Mouse (Mus musculus): ENCODE measurements around the gene Pemt. TPM values are rescaled to one million over a fixed set of nuclear protein-coding genes. Genes with fewer than 3 reads are reported as not detected.

Pemt gene
- polyA plus RNA-seq, 1 experiment from 2014 or later, result 6.0 TPM

- no peak for ATAC-seq
- H3K36me3 ChIP-seq (ENCODE audit: insufficient read depth, low read length), result no peaks in the 10 kb centered on the region
- DNase-seq (ENCODE audit: low spot score), result no peak
- H3K9ac ChIP-seq (replicated peaks; ENCODE audit: low read depth), result no peak overlapping the region
- H3K27ac ChIP-seq (ENCODE audit: low read length), result no peak overlapping the region
- H3K4me2 ChIP-seq (replicated peaks; ENCODE audit: low read depth, low read length), result no peak overlapping the region
- 55% methylated on average over 9 of the region's 9 CpGs for WGBS
- H3K4me1 ChIP-seq (ENCODE audit: insufficient read depth, low read depth, low read length), result no peaks in the 10 kb centered on the region
- no peaks in the 10 kb centered on the region for H3K27me3 ChIP-seq (replicated peaks; ENCODE audit: insufficient read depth, low read length)
- H3K4me3 ChIP-seq (ENCODE audit: low read depth, low read length), result no peak overlapping the region
- TF ChIP-seq EP300 (IDR thresholded peaks at IDR 0.05), result no peak
- no peak for TF ChIP-seq CTCF (IDR thresholded peaks at IDR 0.05)
- H3K9me3 ChIP-seq (ENCODE audit: low read length), result no peaks in the 10 kb centered on the region
Measured at GRCm38 (mm10) chr11:59932560-59933337, 113.5 kb downstream of the Pemt start.

- H3K9me3 ChIP-seq (ENCODE audit: low read length), result no peaks in the 10 kb centered on the region
- DNase-seq (ENCODE audit: low spot score) (no peak), ATAC-seq (no peak)
- H3K27me3 ChIP-seq (replicated peaks; ENCODE audit: insufficient read depth, low read length), result no peaks in the 10 kb centered on the region
- WGBS, result 47% methylated on average over 4 of the region's 4 CpGs
- no peak for TF ChIP-seq EP300 (IDR thresholded peaks at IDR 0.05)
- TF ChIP-seq CTCF (IDR thresholded peaks at IDR 0.05), result no peak
- H3K9ac ChIP-seq (replicated peaks; ENCODE audit: low read depth), result no peak overlapping the region
- H3K4me3 ChIP-seq (ENCODE audit: low read depth, low read length), result no peak overlapping the region
- no peak overlapping the region for H3K27ac ChIP-seq (ENCODE audit: low read length)
- H3K36me3 ChIP-seq (ENCODE audit: insufficient read depth, low read length), result no peaks in the 10 kb centered on the region
- no peak overlapping the region for H3K4me2 ChIP-seq (replicated peaks; ENCODE audit: low read depth, low read length)
- H3K4me1 ChIP-seq (ENCODE audit: insufficient read depth, low read depth, low read length), result no peaks in the 10 kb centered on the region
Measured at GRCm38 (mm10) chr11:59930031-59930430, 116.3 kb downstream of the Pemt start.

GRCm38 (mm10) chr11:59921265-59921664, 125.0 kb downstream of the Pemt start:
- ATAC-seq, result peak; percentile 70
- WGBS, result 19% methylated on average over 7 of the region's 7 CpGs
- peak; percentile 68 for DNase-seq (ENCODE audit: low spot score)
- peak overlapping the region; percentile 12; the same call in 1 of the 2 replicates for H3K4me2 ChIP-seq (replicated peaks; ENCODE audit: low read depth, low read length)
- no peaks in the 10 kb centered on the region for H3K36me3 ChIP-seq (ENCODE audit: insufficient read depth, low read length)
- H3K27me3 ChIP-seq (replicated peaks; ENCODE audit: insufficient read depth, low read length), result no peaks in the 10 kb centered on the region
- TF ChIP-seq EP300 (IDR thresholded peaks at IDR 0.05) (no peak), CTCF (IDR thresholded peaks at IDR 0.05) (no peak)
- H3K4me3 ChIP-seq (ENCODE audit: low read depth, low read length), result no peak overlapping the region
- no peak overlapping the region for H3K27ac ChIP-seq (ENCODE audit: low read length)
- H3K9ac ChIP-seq (replicated peaks; ENCODE audit: low read depth), result no peak overlapping the region
- peaks cover 3% of the 10 kb centered on the region; the same call in 1 of the 2 replicates for H3K4me1 ChIP-seq (ENCODE audit: insufficient read depth, low read depth, low read length)
- H3K9me3 ChIP-seq (ENCODE audit: low read length), result no peaks in the 10 kb centered on the region

Other genes starting within 250 kb of the Pemt start
- gene Flcn, start 236.5 kb downstream of the Pemt start, polyA plus RNA-seq (2015; fragmentation: Nextera tagmentation; extraction: Ambion mirVana), result 55.8 and 57.4 TPM in 2 replicates
- 25.7 and 28.5 TPM in 2 replicates for gene Nt5m, start 207.0 kb downstream of the Pemt start, polyA plus RNA-seq (2015; fragmentation: Nextera tagmentation; extraction: Ambion mirVana)
- gene Cops3, start 206.7 kb downstream of the Pemt start, polyA plus RNA-seq (2015; fragmentation: Nextera tagmentation; extraction: Ambion mirVana), result 94.2 and 95.6 TPM in 2 replicates
- gene Med9, start 98.3 kb downstream of the Pemt start, polyA plus RNA-seq (2015; fragmentation: Nextera tagmentation; extraction: Ambion mirVana), result 29.0 and 31.3 TPM in 2 replicates
- 3.3 and 4.0 TPM in 2 replicates for gene Rasd1, start 81.5 kb downstream of the Pemt start, polyA plus RNA-seq (2015; fragmentation: Nextera tagmentation; extraction: Ambion mirVana)
- gene Rai1, start 58.5 kb upstream of the Pemt start, polyA plus RNA-seq (2015; fragmentation: Nextera tagmentation; extraction: Ambion mirVana), result 13.5 and 16.2 TPM in 2 replicates
- 61.7 and 70.1 TPM in 2 replicates for gene Srebf1, start 176.1 kb upstream of the Pemt start, polyA plus RNA-seq (2015; fragmentation: Nextera tagmentation; extraction: Ambion mirVana)